Mouse (Mus musculus): Measurements from ENCODE around the gene Impdh1.
A peak's percentile ranks its signal among the peaks of the same experiment; 100 is the strongest.
"Not testable (repeated sequence)": the region's sequence is repeated elsewhere in the genome, so short reads cannot be mapped to it uniquely, and the experiment has no call there.

Impdh1 gene

DNA sequence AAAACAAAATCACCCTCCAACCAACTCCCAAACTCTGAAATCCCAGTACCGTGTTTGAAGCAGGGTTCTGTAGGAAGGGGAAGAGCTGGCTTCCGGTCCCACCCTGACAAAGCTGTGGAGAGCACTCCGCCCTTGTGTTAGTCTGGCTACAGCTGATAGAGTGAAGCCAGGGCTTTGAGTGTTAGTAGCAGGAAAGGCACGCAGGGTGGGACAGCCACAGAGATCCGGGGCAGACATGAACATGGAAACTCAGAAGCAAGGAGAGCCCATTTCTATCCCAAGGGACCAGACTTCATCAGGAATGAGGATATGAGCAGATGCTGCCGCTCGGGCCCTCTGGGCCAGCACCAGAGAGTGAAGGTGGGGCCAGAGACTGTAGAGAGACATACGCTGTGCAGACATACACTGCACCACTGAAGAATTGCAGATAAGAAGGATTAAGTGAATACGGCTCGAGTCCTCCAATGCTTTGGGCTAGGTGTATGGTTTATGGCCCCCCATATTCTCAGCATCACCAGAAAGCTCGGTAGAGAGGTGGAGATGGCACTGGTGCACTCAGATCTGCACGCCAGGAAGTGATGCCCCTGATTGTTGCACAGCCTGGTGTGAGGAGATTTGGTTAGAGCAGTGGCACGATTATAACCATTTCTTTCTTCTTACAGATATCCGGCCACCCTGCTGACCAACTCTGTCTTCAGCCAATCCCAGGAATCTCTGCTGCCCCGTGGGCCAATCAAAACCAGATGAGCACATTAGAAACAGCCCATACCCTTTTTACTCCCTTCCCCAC is 22.0 kb downstream of the Impdh1 start:
- ATAC-seq (ENCODE audit: insufficient number of reproducible peaks, low FRiP score, low TSS enrichment), result no peak

DNA sequence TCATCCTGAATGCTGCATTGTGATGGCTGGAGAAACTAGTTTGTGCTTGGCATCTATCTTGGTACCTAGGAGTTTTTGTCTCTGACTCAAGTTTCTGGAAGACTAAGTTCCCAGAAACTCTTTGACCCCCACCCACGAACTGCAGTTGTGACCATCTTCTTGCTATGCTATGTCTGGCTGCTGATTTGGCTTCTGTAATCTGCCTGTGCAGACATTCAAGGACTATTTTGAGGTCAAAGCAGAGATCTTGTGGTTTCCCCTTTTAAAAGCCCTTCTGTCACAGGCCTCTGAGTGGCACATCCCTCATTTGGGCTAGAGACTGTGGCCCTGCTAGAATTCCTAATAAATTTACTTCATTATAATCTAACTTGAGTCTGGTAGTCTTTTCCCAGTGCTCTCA is 28.2 kb downstream of the Impdh1 start:
- ATAC-seq (ENCODE audit: insufficient number of reproducible peaks, low FRiP score, low TSS enrichment), result no peak

DNA sequence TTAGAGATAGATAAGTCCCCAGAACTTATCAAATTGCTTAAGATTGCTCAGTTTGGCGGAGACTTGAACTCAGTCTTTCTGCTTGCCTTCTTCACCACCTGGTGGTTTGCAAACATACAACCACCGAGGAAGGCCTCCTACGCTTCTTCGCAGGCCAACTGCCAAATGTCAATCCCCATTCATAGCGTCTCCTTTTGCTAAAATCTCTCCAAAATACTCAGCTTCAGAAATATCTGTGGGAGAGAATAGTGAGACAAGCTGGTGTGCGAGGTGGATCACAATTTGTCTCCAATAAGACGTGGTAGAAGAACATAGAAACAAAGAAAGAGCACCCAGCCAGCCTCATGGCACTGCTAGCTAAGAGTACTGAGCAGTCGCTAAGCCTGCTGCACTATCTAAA is 36.3 kb downstream of the Impdh1 start:
- no peak for ATAC-seq (ENCODE audit: insufficient number of reproducible peaks, low FRiP score, low TSS enrichment)

DNA sequence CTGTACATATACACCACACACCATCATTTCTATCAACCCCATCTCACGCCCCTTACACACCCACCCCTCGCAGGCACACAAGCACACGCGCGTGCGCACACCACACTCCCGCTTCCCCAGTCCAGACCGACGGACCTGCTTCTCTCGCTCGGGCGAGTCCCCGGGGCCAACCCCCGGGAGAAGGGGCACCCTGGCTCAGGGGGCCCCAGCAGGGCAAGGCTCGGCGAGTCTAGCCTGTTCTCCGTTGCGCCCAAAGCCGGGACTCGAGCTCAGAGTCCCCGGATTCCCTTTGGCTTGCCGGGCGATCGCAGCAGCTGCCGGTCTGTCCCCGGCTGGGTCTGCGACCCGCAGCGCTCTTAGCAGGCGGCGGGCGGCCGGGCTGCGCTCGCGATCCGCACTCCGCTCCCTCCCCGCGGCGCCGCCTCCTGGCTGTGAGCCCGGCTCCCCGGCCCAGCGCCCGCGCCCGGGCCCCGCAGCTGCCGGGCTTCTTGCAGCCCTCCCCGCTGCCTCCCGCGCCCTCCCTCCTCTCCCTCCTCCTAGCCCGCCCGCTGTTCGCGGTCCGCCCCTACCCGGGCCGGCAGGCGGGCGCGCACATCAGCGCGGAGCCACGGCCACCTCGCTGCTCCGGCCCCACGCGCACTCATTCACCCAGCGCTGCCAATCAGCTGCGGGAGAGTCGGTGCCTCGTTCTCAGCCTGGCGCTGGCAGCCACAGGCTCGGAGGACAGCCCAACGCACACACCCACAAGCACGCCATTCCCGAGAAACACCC is 37.1 kb downstream of the Impdh1 start, which contains the start of gene Prrt4:
Gene Prrt4 (minus strand): TSS at position 697 of the 771 bp plus-strand sequence.
- peak; percentile 69 for ATAC-seq (ENCODE audit: insufficient number of reproducible peaks, low FRiP score, low TSS enrichment)

DNA sequence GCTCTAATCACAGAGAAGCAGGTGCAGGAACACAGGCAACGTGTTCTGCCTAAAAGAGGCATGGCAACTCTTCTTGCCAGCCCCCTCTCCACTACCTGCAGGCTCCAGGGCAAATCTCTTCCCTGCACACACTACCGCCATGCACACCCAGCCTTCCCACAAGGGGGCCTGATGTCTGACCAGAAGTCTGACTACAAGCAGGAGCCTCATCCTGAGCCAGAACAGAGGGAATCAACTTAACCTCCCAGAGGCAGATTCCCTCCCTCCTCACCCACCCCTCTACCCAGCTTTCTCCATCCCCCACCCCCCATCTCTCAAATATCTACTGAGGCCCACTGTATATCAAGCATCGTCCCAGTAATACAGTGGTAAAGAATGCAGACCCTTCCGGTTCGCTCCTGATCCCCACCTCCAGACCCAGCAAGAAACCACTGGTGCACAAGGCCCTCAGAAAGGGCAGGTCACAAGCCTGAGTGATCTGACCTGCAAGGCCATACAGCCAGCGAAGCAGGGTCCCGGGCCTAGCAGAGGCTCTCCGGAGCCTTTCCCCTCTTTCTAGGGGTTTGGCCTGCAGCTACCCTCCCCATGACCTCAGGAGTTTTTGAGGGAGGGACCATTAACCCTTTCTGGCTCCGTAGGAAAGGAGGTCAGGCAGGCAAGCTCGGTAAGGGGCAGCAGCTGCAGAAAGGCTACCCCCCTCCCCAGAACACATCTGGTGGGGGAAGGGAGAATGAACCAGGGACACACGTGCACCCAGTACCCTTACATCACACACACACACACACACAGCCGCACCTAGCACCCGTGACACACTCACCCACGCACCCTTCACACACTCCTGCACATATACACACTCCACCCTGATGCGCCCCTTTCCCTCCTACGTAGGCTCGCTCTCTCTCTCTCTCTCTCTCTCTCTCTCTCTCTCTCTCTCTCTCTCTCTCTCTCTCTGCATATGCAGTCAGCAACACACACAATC is 38.0 kb downstream of the Impdh1 start:
- ATAC-seq (ENCODE audit: insufficient number of reproducible peaks, low FRiP score, low TSS enrichment), result no peak

DNA sequence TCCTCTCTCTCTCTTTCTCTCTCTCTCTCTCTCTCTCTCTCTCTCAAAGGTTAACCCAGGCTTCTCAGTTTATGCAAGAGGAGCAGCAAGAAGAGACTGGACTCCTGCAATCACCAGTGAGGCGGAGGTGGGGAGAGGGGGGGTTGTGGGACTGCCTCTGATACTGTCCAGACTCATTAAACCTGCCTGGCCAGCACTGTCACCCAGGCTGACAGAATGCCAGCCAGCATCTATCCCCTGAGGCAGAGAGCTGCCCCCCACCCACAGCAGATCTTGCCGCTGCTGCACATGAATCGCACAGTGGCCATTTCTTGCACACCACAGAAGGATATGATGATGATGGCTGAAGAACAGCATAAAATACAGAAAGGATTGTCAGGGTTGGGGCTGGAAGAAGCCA is 41.1 kb downstream of the Impdh1 start:
- ATAC-seq (ENCODE audit: insufficient number of reproducible peaks, low FRiP score, low TSS enrichment), result no peak

DNA sequence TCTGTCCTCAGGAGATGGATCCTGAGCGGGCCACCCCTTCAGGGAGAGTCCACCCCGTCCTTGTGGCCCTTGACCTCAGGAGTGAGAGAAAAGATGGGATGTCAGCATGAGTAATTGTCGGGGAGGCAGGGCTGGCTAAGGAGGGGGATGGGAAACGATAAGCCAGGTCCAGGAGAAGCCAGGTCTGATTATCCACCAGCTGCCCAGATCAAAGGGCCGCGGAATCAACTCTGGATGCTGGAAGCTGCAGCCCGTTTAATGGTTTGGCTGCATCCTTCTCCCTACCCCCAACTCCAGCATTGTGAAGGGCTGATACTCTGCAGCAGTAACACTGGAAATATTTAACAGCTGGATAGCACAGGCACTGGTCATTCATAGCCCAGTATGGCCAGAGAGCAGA is 41.8 kb downstream of the Impdh1 start:
- ATAC-seq (ENCODE audit: insufficient number of reproducible peaks, low FRiP score, low TSS enrichment), result no peak

DNA sequence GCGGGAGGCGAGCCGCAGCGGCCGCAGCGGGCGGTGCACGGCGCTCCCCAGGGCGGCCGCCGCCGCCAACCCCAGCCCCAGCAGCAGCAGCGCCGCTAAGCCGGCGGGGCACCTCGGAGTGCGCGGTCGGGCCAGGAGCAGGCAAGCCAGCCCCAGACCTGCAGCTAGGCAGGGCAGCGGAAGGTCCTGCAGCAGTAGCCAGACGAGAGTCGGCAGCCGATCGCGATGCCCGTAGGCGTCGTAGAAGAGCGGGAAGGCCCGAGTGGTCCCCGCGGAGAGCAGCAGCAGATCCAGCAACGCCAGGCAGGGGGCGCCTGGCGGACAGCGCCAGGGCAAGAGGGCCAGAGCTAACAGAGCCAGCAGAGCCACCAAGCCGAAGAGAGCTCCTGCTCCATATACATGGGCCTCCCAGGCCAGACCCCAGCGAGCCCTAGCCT is 45.2 kb downstream of the Impdh1 start:
- peak; percentile 72 for ATAC-seq (ENCODE audit: insufficient number of reproducible peaks, low FRiP score, low TSS enrichment)

DNA sequence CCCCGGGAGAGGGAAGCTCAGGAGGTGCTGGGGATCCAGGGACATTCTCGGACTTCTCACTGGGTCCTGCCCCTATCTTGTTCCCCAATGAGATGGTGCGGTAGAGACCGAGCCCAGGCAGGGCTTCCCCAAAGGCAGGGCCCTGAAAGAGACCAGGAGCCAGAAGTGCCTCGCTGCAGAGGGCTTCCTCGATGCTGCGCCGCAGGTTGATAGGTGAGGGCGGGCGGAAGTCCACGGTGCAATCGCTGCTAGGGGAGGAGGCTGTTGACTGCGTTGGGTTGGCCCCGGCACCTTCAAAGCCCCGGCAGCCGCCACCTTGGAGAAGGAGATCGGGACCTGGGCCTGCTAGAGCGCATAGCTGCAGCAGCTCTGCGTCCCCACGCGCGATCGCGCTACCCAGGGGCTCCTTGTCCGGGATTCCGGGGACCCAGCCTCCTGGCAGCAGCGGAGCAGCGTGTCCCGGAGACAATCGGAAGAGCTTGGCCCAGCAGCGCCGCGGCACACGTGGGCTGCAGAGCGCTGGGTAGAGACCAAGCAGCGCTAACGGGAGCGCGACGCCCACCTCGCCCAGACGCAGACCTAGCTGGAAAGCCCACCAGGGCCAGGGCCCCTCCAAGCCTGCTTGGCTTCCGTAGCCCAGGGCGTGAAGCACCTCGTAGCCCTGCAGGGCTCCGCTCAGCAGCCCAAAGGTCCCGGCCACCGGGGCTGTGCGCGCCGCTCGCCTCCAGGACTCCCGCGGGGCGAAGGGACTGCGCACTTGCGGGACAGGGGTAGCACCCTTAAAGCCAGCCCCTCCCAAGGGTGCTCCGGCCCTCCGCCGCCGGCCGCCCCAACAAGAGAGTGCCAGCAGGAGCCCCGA is 45.9 kb downstream of the Impdh1 start:
- peak; percentile 16; the same call in 1 of the 2 replicates for ATAC-seq (ENCODE audit: insufficient number of reproducible peaks, low FRiP score, low TSS enrichment)

DNA sequence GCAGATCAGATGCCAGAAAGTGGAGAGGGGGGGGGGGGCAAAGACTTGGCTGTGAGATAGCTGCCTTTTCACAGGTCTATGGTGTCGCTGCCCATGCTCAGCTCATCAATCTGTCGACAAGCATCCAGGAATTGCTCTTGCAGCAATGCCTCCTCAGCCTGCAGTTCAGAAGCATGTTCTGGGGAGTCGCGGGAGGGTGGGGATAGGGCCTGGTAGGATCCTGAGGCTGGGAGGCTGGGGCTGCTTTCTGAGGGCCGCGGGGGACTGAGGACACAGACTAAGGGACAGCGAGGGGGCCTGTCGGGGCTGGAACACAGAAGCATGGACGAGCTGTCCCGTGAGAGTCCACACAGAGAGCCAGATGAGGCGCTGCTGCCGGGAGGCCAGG is 46.5 kb downstream of the Impdh1 start:
- no peak for ATAC-seq (ENCODE audit: insufficient number of reproducible peaks, low FRiP score, low TSS enrichment)

DNA sequence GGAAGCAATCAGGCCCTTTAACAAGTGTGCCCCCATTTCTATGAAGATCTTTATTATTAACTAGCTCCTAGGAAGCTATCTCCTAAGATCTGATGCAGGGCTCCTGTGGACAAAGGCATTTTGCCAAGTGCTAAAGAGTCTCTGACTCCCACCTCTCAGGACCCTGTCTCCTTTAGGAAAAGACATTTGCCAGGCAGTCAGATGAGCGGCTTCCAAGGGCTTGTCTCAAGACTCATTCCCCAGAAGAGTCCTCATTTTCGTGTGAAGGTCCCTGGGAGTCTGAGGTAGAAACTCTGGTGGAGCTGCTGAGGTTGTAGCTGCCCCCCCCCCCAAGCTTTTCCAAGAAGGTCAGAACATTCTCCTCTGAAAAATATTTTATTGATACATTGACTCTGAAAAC is 47.3 kb downstream of the Impdh1 start:
- no peak for ATAC-seq (ENCODE audit: insufficient number of reproducible peaks, low FRiP score, low TSS enrichment)

DNA sequence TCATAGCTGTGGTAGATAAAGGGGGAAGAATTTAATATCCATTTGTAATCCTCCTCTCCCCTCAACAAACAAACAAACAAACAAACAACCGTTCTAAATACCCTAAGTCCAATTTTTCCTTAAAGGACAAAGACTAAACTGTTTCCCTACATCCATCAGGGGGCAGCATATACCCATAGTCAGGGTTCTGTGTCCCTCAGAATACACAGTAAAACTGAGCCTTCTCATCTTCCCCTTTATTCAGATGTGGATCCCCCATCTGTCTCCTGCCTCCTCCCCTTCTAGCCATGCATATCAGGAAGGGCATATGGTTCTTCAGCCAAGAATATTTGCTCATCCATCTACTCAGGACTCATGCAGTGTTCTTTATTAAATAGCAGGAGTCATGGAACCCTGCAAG is 50.0 kb downstream of the Impdh1 start:
- ATAC-seq (ENCODE audit: insufficient number of reproducible peaks, low FRiP score, low TSS enrichment), result no peak

DNA sequence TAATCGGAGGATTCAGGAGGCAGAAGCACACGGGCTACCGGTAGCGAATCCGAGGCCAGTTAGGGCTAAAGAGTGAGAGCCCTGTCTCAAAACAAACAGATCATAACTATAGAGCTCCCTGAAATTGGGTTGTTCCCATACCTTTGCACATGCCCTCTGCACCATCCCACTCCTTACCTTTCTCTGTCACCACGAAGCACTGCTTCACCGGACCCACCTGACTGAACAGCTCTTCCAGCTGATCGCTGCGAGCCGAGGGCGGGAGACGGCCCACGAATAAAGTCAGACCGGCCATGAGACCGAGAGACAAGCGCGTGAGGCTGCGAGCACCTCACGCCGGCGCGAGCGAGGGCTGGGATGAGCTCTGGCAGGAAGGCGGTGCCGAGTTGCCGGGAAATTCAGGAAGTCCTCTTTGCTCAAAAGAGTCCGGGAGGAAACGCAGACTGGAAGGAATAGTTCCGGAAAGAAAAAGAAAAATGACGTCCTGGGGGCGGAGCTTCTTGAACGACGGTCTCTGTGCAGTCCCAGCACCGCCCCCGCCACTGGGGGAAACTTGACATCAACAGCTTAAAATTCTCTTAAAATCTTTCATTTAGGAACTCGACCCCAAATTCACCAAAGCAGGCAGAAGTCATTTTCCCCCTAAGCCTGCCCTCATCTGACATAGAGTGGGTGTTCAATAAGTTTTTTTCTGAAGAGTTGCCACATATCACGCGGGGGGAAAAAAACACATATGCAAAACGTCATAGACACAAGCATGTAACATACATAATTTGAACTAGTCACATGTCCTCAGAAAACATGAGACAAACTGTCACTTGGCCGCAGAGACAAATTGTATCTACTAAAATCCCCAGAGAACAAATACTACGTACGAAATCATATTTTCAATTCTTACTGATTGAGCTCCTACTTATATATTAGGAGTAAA is 51.6 kb downstream of the Impdh1 start, which contains the start of gene Rbm28:
Gene Rbm28 (minus strand): TSS at position 693 of the 931 bp plus-strand sequence.
- ATAC-seq (ENCODE audit: insufficient number of reproducible peaks, low FRiP score, low TSS enrichment), result peak; percentile 85

DNA sequence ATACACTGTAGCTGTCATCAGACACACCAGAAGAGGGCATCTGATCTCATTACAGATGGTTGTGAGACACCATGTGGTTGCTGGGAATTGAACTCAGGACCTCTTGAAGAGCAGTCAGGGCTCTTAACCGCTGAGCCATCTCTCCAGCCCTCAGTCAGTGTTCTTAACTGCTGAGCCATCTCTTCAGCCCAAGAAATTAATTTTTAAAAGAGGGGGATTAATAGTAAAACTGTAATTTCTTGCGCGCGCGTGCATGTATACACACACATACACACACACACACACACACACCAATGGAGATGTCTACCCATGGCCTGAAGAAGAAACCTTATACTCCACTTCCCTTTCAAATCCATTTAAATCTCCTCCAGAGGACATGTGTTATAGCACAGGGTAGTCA is 54.9 kb downstream of the Impdh1 start:
- ATAC-seq (ENCODE audit: insufficient number of reproducible peaks, low FRiP score, low TSS enrichment), result not testable (repeated sequence)

DNA sequence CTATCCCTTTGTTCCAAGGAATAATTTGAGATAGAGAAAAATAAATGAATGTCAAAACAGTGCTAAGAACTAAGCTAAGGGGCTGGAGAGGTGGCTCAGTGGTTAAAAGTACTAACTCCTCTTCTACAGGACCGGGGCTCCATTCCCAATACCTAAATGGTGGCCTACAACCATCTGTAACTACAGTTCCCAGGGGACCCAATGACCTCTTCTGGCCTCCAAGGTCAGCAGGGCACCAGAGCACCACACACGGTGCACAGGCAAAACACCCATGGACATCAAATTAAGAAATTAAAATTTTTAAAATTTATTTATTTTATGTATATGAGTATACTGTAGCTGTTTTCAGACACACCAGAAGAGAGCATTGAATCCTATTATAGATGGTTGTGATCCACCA is 55.4 kb downstream of the Impdh1 start:
- ATAC-seq (ENCODE audit: insufficient number of reproducible peaks, low FRiP score, low TSS enrichment), result no peak

DNA sequence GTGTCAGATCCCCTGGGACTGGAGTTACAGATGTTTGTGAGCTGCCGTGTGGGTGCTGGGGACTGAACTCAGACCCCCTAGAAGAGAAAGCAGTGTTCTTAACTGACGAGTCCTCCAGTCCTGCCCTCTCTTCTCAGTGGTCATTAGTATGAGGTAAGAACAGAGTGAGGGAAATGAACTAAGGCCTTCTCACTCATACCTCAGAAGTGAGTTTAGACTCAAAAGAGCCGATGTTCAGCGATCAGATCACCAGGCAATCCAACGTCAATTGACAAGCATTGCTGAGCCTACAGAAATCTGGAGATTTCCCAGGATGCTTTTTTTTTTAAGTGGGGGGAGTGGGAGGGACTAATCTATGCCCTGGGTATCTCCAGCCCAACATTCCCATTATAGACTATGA is 59.8 kb downstream of the Impdh1 start:
- no peak for ATAC-seq (ENCODE audit: insufficient number of reproducible peaks, low FRiP score, low TSS enrichment)

Measured in cerebellum, adult (tissue).